Mouse (Mus musculus) limb, embryonic 14.5 days (tissue): ENCODE results near the gene Sirpa. TPM values are rescaled to one million over a fixed set of nuclear protein-coding genes. Genes with fewer than 3 reads are reported as not detected.
A peak's percentile ranks its signal among the peaks of the same experiment; 100 is the strongest.

Experiments used
- ATAC-seq: fragments of 200-750 bp; cut with Nextera tagmentation; 2 replicates; pipeline ENCODE4 v1.8.0; 2017; ENCODE audit warnings: low read depth, moderate number of reproducible peaks, moderate TSS enrichment; ENCODE audit not compliant: low FRiP score
- DNase-seq: peaks from one replicate; pipeline ENCODE4 v3.0.0-alpha.2; 2015; ENCODE audit warnings: low spot score
- H3K27ac ChIP-seq: fragments of 300-500 bp; sonication (generic); replicated peaks from 2 replicates; pipeline ENCODE4 v1.5.1; 2014; ENCODE audit warnings: low read depth, mild to moderate bottlenecking, low read length, moderate library complexity, mixed read lengths
- H3K27me3 ChIP-seq: fragments of 300-500 bp; sonication (generic); 2 replicates; pipeline ENCODE4 v1.6.1; 2014; ENCODE audit warnings: low read length, mixed read lengths; ENCODE audit not compliant: control insufficient read depth, insufficient read depth
- H3K36me3 ChIP-seq: fragments of 300-500 bp; sonication (generic); 2 replicates; pipeline ENCODE4 v1.6.1; 2014; ENCODE audit warnings: mild to moderate bottlenecking, low read length, moderate library complexity, mixed read lengths; ENCODE audit not compliant: control insufficient read depth, insufficient read depth
- H3K4me1 ChIP-seq: fragments of 300-500 bp; sonication (generic); 2 replicates; pipeline ENCODE4 v1.6.1; 2014; ENCODE audit warnings: antibody characterized with exemption, low read length, mixed read lengths; ENCODE audit not compliant: control insufficient read depth, insufficient read depth
- H3K4me2 ChIP-seq: fragments of 300-500 bp; sonication (generic); replicated peaks from 2 replicates; pipeline ENCODE4 v1.6.1; 2014; ENCODE audit warnings: low read depth, mild to moderate bottlenecking, low read length, moderate library complexity; ENCODE audit not compliant: severe bottlenecking
- H3K4me3 ChIP-seq: fragments of 300-500 bp; sonication (generic); replicated peaks from 2 replicates; pipeline ENCODE4 v1.5.1; 2014; ENCODE audit warnings: low read length
- H3K9ac ChIP-seq: fragments of 300-500 bp; sonication (generic); 2 replicates; pipeline ENCODE4 v1.6.1; 2014; ENCODE audit warnings: mild to moderate bottlenecking, low read depth, low read length, moderate library complexity; ENCODE audit not compliant: severe bottlenecking
- H3K9me3 ChIP-seq: fragments of 300-500 bp; sonication (generic); 2 replicates; pipeline ENCODE4 v1.6.1; 2016; ENCODE audit warnings: low read length; ENCODE audit not compliant: control insufficient read depth
- POLR2A ChIP-seq: fragments of 200-500 bp; IDR thresholded peaks from 2 replicates; pipeline ENCODE4 v1.8.0; 2012; ENCODE audit warnings: inconsistent platforms, mild to moderate bottlenecking, moderate library complexity, borderline replicate concordance; ENCODE audit not compliant: insufficient read depth, insufficient read length; ENCODE audit errors: extremely low read depth
- WGBS: fragments of 180-500 bp; shearing (Covaris S2); extraction: QIAGEN DNeasy Blood & Tissue Kit; methylation state at CpG from one replicate; pipeline ENCODE4 v1.1.7; 2014; 5-methylcytosine and 5-hydroxymethylcytosine counted together
- polyA plus RNA-seq, 2 experiments: library from polyadenylated mRNA; depleted of rRNA in 1 of 2; stranded (reverse) in 1 of 2; unstranded in 1 of 2; fragments of >200 nt; fragmentation: Nextera tagmentation in 1 of 2; extraction: Ambion mirVana in 1 of 2; gene quantifications; 2 replicates each; pipeline versions ENCODE4 v1.2.1 to v1.2.3; 2012 to 2014

The Sirpa gene
- polyA plus RNA-seq (2012; rRNA removed) (39.6 and 40.2 TPM in 2 replicates), polyA plus RNA-seq (2014; fragmentation: Nextera tagmentation; extraction: Ambion mirVana) (34.0 and 34.7 TPM in 2 replicates)

GRCm38 (mm10) chr2:129592459-129593140 is at the start of gene Sirpa:
Sirpa (plus strand) TSS chr2:129592835.
- Histone ChIP-seq H3K9me3 (no peaks in the 10 kb centered on the region), H3K27ac (peak within 1 kb of the TSS; percentile 88), H3K4me2 (peak within 1 kb of the TSS; percentile 64), H3K4me3 (peak within 1 kb of the TSS; percentile 68), H3K4me1 (peaks cover 10% of the 10 kb centered on the region), H3K27me3 (no peaks in the 10 kb centered on the region), H3K36me3 (no peaks in the 10 kb centered on the region), H3K9ac (peak within 1 kb of the TSS; percentile 86)
- DNase-seq (peak; percentile 60), ATAC-seq (peak; percentile 78)
- 0 out of 2 replicates have a peak, but pooled peaks have one; percentile 5 for TF ChIP-seq POLR2A
- under 1% methylated on average over 34 of the region's 43 CpGs for WGBS

DNA sequence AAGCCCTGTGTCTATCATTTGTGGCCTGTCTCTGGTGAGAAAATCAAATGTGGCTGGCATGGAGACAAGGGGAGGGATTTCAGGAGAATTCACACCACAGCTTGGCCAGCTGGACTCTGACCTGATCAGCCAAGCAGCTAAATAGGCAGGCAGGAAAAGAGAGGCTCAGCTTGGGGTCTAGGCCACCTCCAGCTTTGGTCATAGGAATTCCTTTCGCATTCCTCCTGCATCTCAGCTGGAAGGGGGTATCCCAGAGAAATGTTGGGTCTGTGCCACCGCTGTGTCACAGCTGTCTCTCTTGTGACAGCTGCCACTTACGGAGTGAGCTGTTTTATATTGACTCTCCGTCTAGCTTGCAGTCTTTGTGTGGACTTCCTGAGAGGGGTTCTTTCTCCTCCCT is 48.2 kb upstream of the Sirpa start:
- ATAC-seq, result peak; percentile 81
- no peak overlapping the region for H3K27ac ChIP-seq
- no peaks in the 10 kb centered on the region; the same call in 1 of the 2 replicates for H3K27me3 ChIP-seq
- 45% methylated on average over 4 of the region's 4 CpGs for WGBS
- H3K4me1 ChIP-seq, result peaks cover 8% of the 10 kb centered on the region
- H3K36me3 ChIP-seq, result no peaks in the 10 kb centered on the region
- no peak for TF ChIP-seq POLR2A
- peak; percentile 31 for DNase-seq
- H3K9ac ChIP-seq, result no peak overlapping the region
- H3K4me3 ChIP-seq, result no peak overlapping the region
- no peaks in the 10 kb centered on the region for H3K9me3 ChIP-seq
- no peak overlapping the region for H3K4me2 ChIP-seq

- H3K4me2 ChIP-seq, result no peak overlapping the region
- no peak for DNase-seq
- peaks cover 6% of the 10 kb centered on the region for H3K4me1 ChIP-seq
- H3K9ac ChIP-seq, result no peak overlapping the region
- no peak for ATAC-seq
- TF ChIP-seq POLR2A, result no peak
- H3K27ac ChIP-seq, result no peak overlapping the region
- no peak overlapping the region for H3K4me3 ChIP-seq
- H3K36me3 ChIP-seq, result no peaks in the 10 kb centered on the region
- H3K27me3 ChIP-seq, result no peaks in the 10 kb centered on the region; the same call in 1 of the 2 replicates
- WGBS, result 77% methylated on average over 3 of the region's 3 CpGs
- H3K9me3 ChIP-seq, result no peaks in the 10 kb centered on the region
Measured at GRCm38 (mm10) chr2:129544919-129545318, 47.7 kb upstream of the Sirpa start.

DNA sequence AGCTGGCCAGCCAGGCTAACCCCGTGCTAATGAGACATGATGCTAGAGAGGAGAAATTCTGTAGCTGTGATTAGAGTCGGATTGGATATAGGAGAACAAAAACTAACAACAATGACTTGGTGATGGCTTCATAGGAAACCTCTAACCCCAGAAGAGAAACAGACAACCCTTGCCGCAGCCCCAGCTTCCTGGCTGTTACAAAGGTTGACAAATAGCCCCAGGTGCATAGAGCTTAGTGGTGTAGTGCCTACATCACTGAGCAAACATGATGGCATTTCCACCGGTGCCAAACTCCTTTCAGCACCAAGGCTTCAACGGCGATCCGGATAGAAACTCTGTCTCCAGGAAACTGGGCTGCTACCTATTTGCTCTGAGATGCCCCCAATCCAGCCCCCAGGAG is 47.0 kb upstream of the Sirpa start:
- ATAC-seq (no peak), DNase-seq (no peak)
- no peak overlapping the region for H3K4me2 ChIP-seq
- H3K9ac ChIP-seq, result no peak overlapping the region
- no peak overlapping the region for H3K4me3 ChIP-seq
- no peaks in the 10 kb centered on the region for H3K4me1 ChIP-seq
- H3K9me3 ChIP-seq, result no peaks in the 10 kb centered on the region
- H3K27me3 ChIP-seq, result no peaks in the 10 kb centered on the region; the same call in 1 of the 2 replicates
- no peak for TF ChIP-seq POLR2A
- H3K27ac ChIP-seq, result no peak overlapping the region
- no peaks in the 10 kb centered on the region for H3K36me3 ChIP-seq
- 84% methylated on average over 7 of the region's 7 CpGs for WGBS

DNA sequence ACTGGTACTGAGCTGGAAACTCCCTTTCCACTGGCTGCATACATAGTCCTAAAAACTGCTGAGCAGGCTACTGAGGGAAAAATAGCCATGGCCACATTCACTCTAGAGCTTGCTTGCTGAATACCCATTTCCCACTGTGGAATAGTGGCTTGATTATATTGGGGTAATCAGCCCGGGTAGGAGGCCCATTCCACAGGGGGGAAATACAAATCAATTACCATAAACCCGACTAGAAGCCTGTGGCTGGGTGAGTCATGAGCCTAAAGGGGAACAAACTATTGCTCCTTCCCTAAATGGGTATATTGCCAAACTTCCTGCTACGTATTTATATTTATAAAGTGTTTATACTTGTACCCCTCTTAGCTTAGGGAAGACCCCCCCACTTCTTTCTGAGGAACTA is 45.9 kb upstream of the Sirpa start:
- H3K9me3 ChIP-seq, result no peaks in the 10 kb centered on the region
- no peak overlapping the region for H3K27ac ChIP-seq
- no peak overlapping the region for H3K4me2 ChIP-seq
- WGBS, result 41% methylated on average over 3 of the region's 3 CpGs
- no peaks in the 10 kb centered on the region; the same call in 1 of the 2 replicates for H3K27me3 ChIP-seq
- no peak for TF ChIP-seq POLR2A
- no peak for DNase-seq
- H3K9ac ChIP-seq, result no peak overlapping the region
- H3K4me1 ChIP-seq, result no peaks in the 10 kb centered on the region
- H3K36me3 ChIP-seq, result no peaks in the 10 kb centered on the region
- H3K4me3 ChIP-seq, result no peak overlapping the region
- no peak for ATAC-seq
